Mouse (Mus musculus) intestine, postnatal 0 days (tissue): ENCODE measurements around the gene Tmem262. TPM values are rescaled to one million over a fixed set of nuclear protein-coding genes. Genes with fewer than 3 reads are reported as not detected.

Source experiments
- ATAC-seq: fragments of 200-750 bp; cut with Nextera tagmentation; 2 replicates; pipeline ENCODE4 v1.8.0; 2017; ENCODE audit warnings: mild to moderate bottlenecking, moderate TSS enrichment, moderate library complexity
- H3K27ac ChIP-seq: fragments of 300-500 bp; sonication (generic); 2 replicates; pipeline ENCODE4 v1.5.1; 2014; ENCODE audit warnings: mild to moderate bottlenecking, low read depth, low read length, moderate library complexity
- H3K27me3 ChIP-seq: fragments of 300-500 bp; sonication (generic); replicated peaks from 2 replicates; pipeline ENCODE4 v1.6.1; 2014; ENCODE audit warnings: low read length, mixed read lengths; ENCODE audit not compliant: control insufficient read depth, insufficient read depth
- H3K36me3 ChIP-seq: fragments of 300-500 bp; sonication (generic); 2 replicates; pipeline ENCODE4 v1.6.1; 2014; ENCODE audit warnings: mild to moderate bottlenecking, moderate library complexity; ENCODE audit not compliant: control insufficient read depth, insufficient read depth
- H3K4me1 ChIP-seq: fragments of 300-500 bp; sonication (generic); replicated peaks from 2 replicates; pipeline ENCODE4 v1.6.1; 2014; ENCODE audit warnings: antibody characterized with exemption, low read length, mixed read lengths; ENCODE audit not compliant: control insufficient read depth, insufficient read depth
- H3K4me2 ChIP-seq: fragments of 300-500 bp; sonication (generic); replicated peaks from 2 replicates; pipeline ENCODE4 v1.6.1; 2014; ENCODE audit warnings: low read depth, mild to moderate bottlenecking, moderate library complexity
- H3K4me3 ChIP-seq: fragments of 300-500 bp; sonication (generic); 2 replicates; pipeline ENCODE4 v1.5.1; 2014; ENCODE audit warnings: low read depth, low read length
- H3K9ac ChIP-seq: fragments of 300-500 bp; sonication (generic); 2 replicates; pipeline ENCODE4 v1.6.1; 2014; ENCODE audit warnings: mild to moderate bottlenecking, low read depth, low read length
- H3K9me3 ChIP-seq: fragments of 300-500 bp; sonication (generic); 2 replicates; pipeline ENCODE4 v1.6.1; 2016; ENCODE audit warnings: mixed run types; ENCODE audit not compliant: control insufficient read depth
- CTCF ChIP-seq: sonication (generic); IDR thresholded peaks from 2 replicates; pipeline ENCODE4 v1.5.1; 2016; ENCODE audit warnings: low read depth, mild to moderate bottlenecking, control low read depth, antibody characterized with exemption, moderate library complexity
- WGBS: fragments of 180-500 bp; shearing (Covaris S2); extraction: QIAGEN DNeasy Blood & Tissue Kit; methylation state at CpG from one replicate; pipeline ENCODE4 v1.1.7; 2014; 5-methylcytosine and 5-hydroxymethylcytosine counted together
- polyA plus RNA-seq: library from polyadenylated mRNA; unstranded; fragments of >200 nt; fragmentation: Nextera tagmentation; extraction: Ambion mirVana; gene quantifications from 2 replicates; pipeline ENCODE4 v1.2.1, GENCODE M21; 2015

The Tmem262 gene
- polyA plus RNA-seq, 1 experiment from 2014 or later, result not detected

DNA sequence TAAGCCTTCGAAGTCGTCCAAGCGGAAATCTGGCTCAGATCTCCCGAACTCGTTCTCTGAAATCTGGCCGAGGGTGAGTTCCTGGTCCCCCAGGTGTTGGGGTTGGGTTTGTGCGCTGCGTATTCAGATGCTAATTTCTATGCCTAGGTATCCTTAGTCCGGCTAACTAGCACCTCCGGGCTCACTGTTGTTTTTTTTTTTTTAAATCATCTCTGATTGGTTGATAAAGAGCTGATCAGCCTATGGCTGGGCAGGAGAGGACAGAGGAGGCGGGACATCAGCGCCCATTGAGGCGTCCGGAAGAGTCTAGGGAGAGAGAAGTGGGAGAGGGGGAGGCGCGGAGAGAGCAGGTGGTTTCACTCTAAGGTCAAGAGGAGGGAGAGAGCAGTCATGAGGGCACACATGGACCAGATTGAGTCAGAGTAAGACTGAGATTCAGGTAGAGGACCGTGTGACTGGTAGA is 5.6 kb downstream of the Tmem262 start:
- peak overlapping the region; percentile 77 for H3K4me3 ChIP-seq
- H3K4me1 ChIP-seq, result no peaks in the 10 kb centered on the region; the same call in 1 of the 2 replicates
- no peaks in the 10 kb centered on the region for H3K27me3 ChIP-seq
- no peaks in the 10 kb centered on the region for H3K9me3 ChIP-seq
- H3K36me3 ChIP-seq, result peaks cover 33% of the 10 kb centered on the region
- ATAC-seq, result peak; percentile 71
- no peak for TF ChIP-seq CTCF
- H3K27ac ChIP-seq, result peak overlapping the region; percentile 29
- H3K4me2 ChIP-seq, result peak overlapping the region; percentile 95
- WGBS, result 0% methylated on average over 17 of the region's 17 CpGs
- peak overlapping the region; percentile 64 for H3K9ac ChIP-seq

DNA sequence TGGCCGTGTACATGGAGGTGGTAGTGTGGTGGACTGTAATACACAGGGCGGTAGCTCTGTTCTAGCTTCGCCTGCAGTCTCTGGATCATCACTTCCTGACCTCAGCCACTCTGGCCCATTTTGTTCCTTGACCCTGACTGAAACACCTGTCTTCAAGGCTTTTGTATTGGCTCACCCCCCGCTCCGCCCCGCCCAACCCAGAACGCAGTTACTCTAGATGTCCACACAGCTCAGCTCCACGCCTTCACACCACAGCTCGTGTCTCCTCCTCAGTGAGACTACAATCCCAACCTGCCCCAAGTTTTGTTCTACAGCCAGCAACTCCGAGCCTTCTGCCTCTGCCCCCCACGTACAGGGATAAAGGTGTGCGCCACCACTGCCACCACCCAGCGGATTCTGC is 9.0 kb downstream of the Tmem262 start:
- WGBS, result 84% methylated on average over 13 of the region's 13 CpGs
- TF ChIP-seq CTCF, result no peak

DNA sequence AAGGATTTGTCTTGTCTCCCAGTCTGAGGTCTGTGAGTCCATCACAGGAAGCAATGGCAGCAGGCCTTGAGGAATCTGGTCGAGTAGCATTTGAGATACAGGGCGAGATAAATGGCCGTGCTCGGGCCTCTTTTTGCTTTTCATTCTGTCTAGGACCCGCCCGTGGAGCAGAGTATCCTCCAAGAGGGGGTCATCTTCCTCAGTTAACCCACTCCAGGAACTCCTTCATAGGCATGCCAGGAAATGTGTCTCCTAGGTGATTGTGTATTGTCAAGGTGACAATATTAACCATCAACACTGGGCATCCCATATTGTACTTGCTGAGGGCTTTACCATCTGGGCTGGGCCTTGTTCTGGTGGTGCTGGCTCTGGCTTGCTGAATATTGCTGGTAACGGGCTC is 14.3 kb downstream of the Tmem262 start, which contains the start of gene AC131692.1:
AC131692.1 (plus strand) TSS at position 301 of the 400 bp plus-strand sequence.
- TF ChIP-seq CTCF, result no peak
- Histone ChIP-seq H3K4me3 (no peak within 1 kb of the TSS), H3K36me3 (peaks cover 22% of the 10 kb centered on the region; the same call in 1 of the 2 replicates), H3K9me3 (no peaks in the 10 kb centered on the region), H3K27ac (no peak within 1 kb of the TSS), H3K9ac (no peak within 1 kb of the TSS), H3K27me3 (no peaks in the 10 kb centered on the region), H3K4me2 (no peak within 1 kb of the TSS), H3K4me1 (no peaks in the 10 kb centered on the region)
- WGBS, result 84% methylated on average over 7 of the region's 7 CpGs
- no peak for ATAC-seq

More for the DNA sequence above, 9.0 kb downstream of the Tmem262 start:
- H3K27ac ChIP-seq, result no peak overlapping the region
- no peak overlapping the region for H3K4me3 ChIP-seq
- peaks cover 22% of the 10 kb centered on the region for H3K36me3 ChIP-seq
- no peaks in the 10 kb centered on the region for H3K9me3 ChIP-seq
- no peak for ATAC-seq
- H3K27me3 ChIP-seq, result no peaks in the 10 kb centered on the region
- H3K4me2 ChIP-seq, result no peak overlapping the region
- no peaks in the 10 kb centered on the region; the same call in 1 of the 2 replicates for H3K4me1 ChIP-seq
- no peak overlapping the region for H3K9ac ChIP-seq

DNA sequence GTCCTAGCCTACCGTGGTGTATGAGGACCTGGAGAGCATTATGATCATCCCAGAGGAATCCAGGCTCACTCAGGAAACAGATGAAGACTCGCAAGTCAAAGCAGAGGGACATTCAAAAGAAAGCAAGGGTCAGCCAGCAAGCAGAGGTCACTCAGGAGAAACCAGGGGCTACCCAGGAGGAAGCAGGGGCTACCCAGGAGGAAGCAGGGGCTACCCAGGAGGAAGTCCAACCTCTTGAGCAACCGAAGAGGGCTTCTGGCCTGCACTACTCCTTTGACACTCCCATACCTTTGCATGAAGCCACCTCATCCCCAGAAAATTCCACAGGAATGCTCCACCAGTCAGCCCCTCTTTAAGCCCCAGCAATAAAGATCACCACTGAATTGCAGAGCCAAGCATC is 18.0 kb downstream of the Tmem262 start:
- Histone ChIP-seq H3K4me2 (no peak overlapping the region), H3K9ac (no peak overlapping the region), H3K4me1 (no peaks in the 10 kb centered on the region), H3K9me3 (no peaks in the 10 kb centered on the region), H3K4me3 (no peak overlapping the region), H3K27ac (no peak overlapping the region), H3K36me3 (peaks cover 12% of the 10 kb centered on the region; the same call in 1 of the 2 replicates), H3K27me3 (no peaks in the 10 kb centered on the region)
- TF ChIP-seq CTCF, result no peak
- no peak for ATAC-seq
- WGBS, result 83% methylated on average over 3 of the region's 3 CpGs

DNA sequence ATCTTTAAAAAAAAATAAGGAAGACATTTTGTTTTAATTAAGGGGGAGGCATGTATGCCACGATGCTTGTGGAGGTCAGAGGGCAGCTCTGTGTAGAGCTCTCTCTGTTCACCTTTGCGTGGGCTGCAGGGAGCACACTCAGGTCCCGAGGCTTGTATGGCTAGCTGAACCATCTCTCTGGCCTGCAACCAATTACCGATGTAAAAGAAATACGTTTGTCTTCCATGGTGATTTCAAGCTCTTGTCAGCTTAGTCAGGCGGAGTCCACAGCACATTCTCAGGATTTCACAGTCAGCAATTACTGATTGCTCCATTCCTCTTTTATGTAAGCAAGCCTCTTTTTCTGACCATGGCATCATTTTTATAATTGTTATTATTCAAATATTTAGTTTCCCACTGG is 21.4 kb downstream of the Tmem262 start:
- Histone ChIP-seq H3K27ac (no peak overlapping the region), H3K4me2 (no peak overlapping the region), H3K9me3 (no peaks in the 10 kb centered on the region), H3K27me3 (no peaks in the 10 kb centered on the region), H3K4me3 (no peak overlapping the region), H3K9ac (no peak overlapping the region), H3K36me3 (no peaks in the 10 kb centered on the region), H3K4me1 (0 out of 2 replicates have a peak, but pooled peaks cover 5% of the 10 kb centered on the region)
- ATAC-seq, result no peak
- TF ChIP-seq CTCF, result no peak
- WGBS, result 63% methylated on average over 6 of the region's 6 CpGs

DNA sequence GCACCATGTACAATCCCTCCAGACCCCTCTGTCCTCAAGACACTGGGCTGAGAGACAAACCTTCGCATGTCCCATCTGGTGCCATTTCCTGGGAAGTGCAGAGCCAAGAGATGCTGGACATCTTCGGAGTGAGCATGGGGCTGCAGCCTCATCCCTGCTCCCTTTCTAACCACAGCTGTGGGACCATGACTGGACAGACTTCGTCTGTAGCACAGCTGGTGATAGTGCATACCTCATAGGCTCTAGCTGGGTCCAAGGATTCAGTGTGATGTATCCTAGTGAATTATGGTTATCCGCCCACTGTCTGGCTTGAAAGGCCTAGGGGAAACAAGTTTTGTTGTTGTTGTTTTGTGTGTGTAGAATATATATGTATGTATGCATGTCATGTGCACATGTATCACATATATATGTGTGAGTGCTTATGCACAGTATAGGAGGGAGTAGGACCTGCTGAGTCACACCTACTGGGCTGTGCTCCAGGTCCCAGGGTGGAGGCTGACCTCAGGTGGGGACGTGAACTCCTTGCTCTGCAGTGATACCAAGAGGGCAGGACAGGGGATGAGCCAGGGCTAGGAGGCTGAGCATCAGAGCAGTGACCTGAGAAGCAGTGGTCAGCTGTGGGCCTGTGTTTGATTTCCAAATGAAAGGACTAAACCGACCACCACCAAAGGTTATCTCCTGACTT is 22.5 kb downstream of the Tmem262 start:
- no peaks in the 10 kb centered on the region for H3K9me3 ChIP-seq
- 0 out of 2 replicates have a peak, but pooled peaks cover 5% of the 10 kb centered on the region for H3K4me1 ChIP-seq
- H3K4me3 ChIP-seq, result no peak overlapping the region
- no peak for ATAC-seq
- TF ChIP-seq CTCF, result no peak
- no peak overlapping the region for H3K27ac ChIP-seq
- no peak overlapping the region for H3K9ac ChIP-seq
- no peaks in the 10 kb centered on the region for H3K36me3 ChIP-seq
- whole genome bisulfite sequencing, result 74% methylated on average over 6 of the region's 6 CpGs
- H3K4me2 ChIP-seq, result no peak overlapping the region
- no peaks in the 10 kb centered on the region for H3K27me3 ChIP-seq
